Mouse (Mus musculus) hindbrain, embryonic 16.5 days (tissue): ENCODE measurements around the gene Antxr1. TPM values are rescaled to one million over a fixed set of nuclear protein-coding genes. Genes with fewer than 3 reads are reported as not detected.

Source experiments
- polyA plus RNA-seq: library from polyadenylated mRNA; unstranded; fragments of >200 nt; fragmentation: Nextera tagmentation; extraction: Ambion mirVana; gene quantifications from 2 replicates; pipeline ENCODE4 v1.2.1, GENCODE M21; 2015

Antxr1 gene
- polyA plus RNA-seq, 1 experiment from 2014 or later, result 5.3 TPM

Other genes starting within 250 kb of the Antxr1 start
- 0.09 and 0.11 TPM in 2 replicates for gene D6Ertd527e, start 231.1 kb downstream of the Antxr1 start, polyA plus RNA-seq
- not detected in 2 replicates for gene Gkn1, start 15.1 kb upstream of the Antxr1 start, polyA plus RNA-seq
- gene Gkn2, start 37.5 kb upstream of the Antxr1 start, polyA plus RNA-seq, result not detected in 2 replicates
- gene Gkn3, start 53.1 kb upstream of the Antxr1 start, polyA plus RNA-seq, result 0.44 and 0.93 TPM in 2 replicates
- not detected in 2 replicates for gene Bmp10, start 93.2 kb upstream of the Antxr1 start, polyA plus RNA-seq
- gene Arhgap25, start 197.4 kb upstream of the Antxr1 start, polyA plus RNA-seq, result 2.1 and 2.2 TPM in 2 replicates